Mouse (Mus musculus) small intestine, adult 2 months (tissue): ENCODE results near the gene Dnaaf5. TPM values are rescaled to one million over a fixed set of nuclear protein-coding genes. Genes with fewer than 3 reads are reported as not detected.

Experiments used
- H3K27ac ChIP-seq: fragments of 200-500 bp; 2 replicates; pipeline ENCODE4 v1.5.1; 2012; ENCODE audit warnings: low read depth, low read length, control low read depth, inconsistent platforms; ENCODE audit not compliant: insufficient read depth
- H3K27me3 ChIP-seq: fragments of 200-500 bp; 2 replicates; pipeline ENCODE4 v1.6.1; 2012; ENCODE audit warnings: mild to moderate bottlenecking, moderate library complexity, low read length, inconsistent platforms; ENCODE audit not compliant: control insufficient read depth, insufficient read depth
- H3K36me3 ChIP-seq: fragments of 200-500 bp; 2 replicates; pipeline ENCODE4 v1.6.1; 2012; ENCODE audit warnings: mild to moderate bottlenecking, low read length, control low read depth, inconsistent platforms; ENCODE audit not compliant: control insufficient read depth, insufficient read depth
- H3K4me1 ChIP-seq: fragments of 200-500 bp; 2 replicates; pipeline ENCODE4 v1.6.1; 2012; ENCODE audit warnings: low read length, inconsistent platforms, mixed read lengths; ENCODE audit not compliant: control insufficient read depth, insufficient read depth, insufficient read length
- H3K4me3 ChIP-seq: fragments of 200-500 bp; 2 replicates; pipeline ENCODE4 v1.5.1; 2012; ENCODE audit warnings: low read depth, mild to moderate bottlenecking, control low read depth, inconsistent platforms, low read length, moderate library complexity
- CTCF ChIP-seq: fragments of 200-500 bp; IDR thresholded peaks from 2 replicates; pipeline ENCODE4 v1.5.1; 2012; ENCODE audit warnings: low read depth, mild to moderate bottlenecking, control low read depth, inconsistent platforms, low read length, moderate library complexity, mixed read lengths; ENCODE audit not compliant: insufficient replicate concordance, insufficient read length; ENCODE audit errors: extremely low read depth
- POLR2A ChIP-seq: fragments of 200-500 bp; IDR thresholded peaks from 2 replicates; pipeline ENCODE4 v1.6.1; 2012; ENCODE audit warnings: low read depth, mild to moderate bottlenecking, control low read depth, inconsistent platforms, low read length, moderate library complexity
- WGBS: fragments of 180-500 bp; shearing (Covaris S2); methylation state at CpG from one replicate; pipeline ENCODE4 v1.1.7; 2018; 5-methylcytosine and 5-hydroxymethylcytosine counted together
- polyA plus RNA-seq: library from polyadenylated mRNA; depleted of rRNA; stranded (reverse); fragments of >200 nt; gene quantifications from 2 replicates; pipeline ENCODE4 v1.2.3, GENCODE M21; 2012

Dnaaf5 gene
- polyA plus RNA-seq, 1 experiment = 16.4 TPM

GRCm38 (mm10) chr5:139198779-139199178, 48.8 kb downstream of the Dnaaf5 start:
- H3K36me3 ChIP-seq = no peaks in the 10 kb centered on the region
- TF ChIP-seq CTCF (no peak), POLR2A (no peak)
- H3K4me1 ChIP-seq = peaks cover 25% of the 10 kb centered on the region; the same call in 1 of the 2 replicates
- WGBS = 87% methylated on average over 3 of the region's 3 CpGs
- H3K27ac ChIP-seq = no peak overlapping the region
- H3K4me3 ChIP-seq = no peak overlapping the region
- no peaks in the 10 kb centered on the region for H3K27me3 ChIP-seq

- WGBS = 41% methylated on average over 2 of the region's 2 CpGs
- Histone ChIP-seq H3K36me3 (no peaks in the 10 kb centered on the region), H3K4me3 (peak overlapping the region; percentile 79), H3K27me3 (no peaks in the 10 kb centered on the region), H3K4me1 (peaks cover 30% of the 10 kb centered on the region; the same call in 1 of the 2 replicates), H3K27ac (peak overlapping the region; percentile 79)
- TF ChIP-seq POLR2A (no peak), CTCF (no peak)
Observed at GRCm38 (mm10) chr5:139199636-139199994, 49.6 kb downstream of the Dnaaf5 start.

- Histone ChIP-seq H3K27me3 (no peaks in the 10 kb centered on the region), H3K36me3 (no peaks in the 10 kb centered on the region), H3K4me1 (peaks cover 35% of the 10 kb centered on the region), H3K27ac (peak within 1 kb of the TSS; percentile 79), H3K4me3 (peak within 1 kb of the TSS; percentile 83)
- under 1% methylated on average over 61 of the region's 64 CpGs for WGBS
- peak; percentile 53 for TF ChIP-seq POLR2A
- no peak for TF ChIP-seq CTCF
Observed at GRCm38 (mm10) chr5:139199995-139200769, 50.2 kb downstream of the Dnaaf5 start, which contains the start of gene Sun1. Gene Sun1, plus strand, starts transcription at chr5:139200637.

- TF ChIP-seq CTCF (no peak), POLR2A (no peak; the same call in 1 of the 2 replicates)
- WGBS = under 1% methylated on average over 56 of the region's 57 CpGs
- no peaks in the 10 kb centered on the region for H3K36me3 ChIP-seq
- H3K27ac ChIP-seq = peak overlapping the region; percentile 50
- no peaks in the 10 kb centered on the region for H3K27me3 ChIP-seq
- peaks cover 36% of the 10 kb centered on the region for H3K4me1 ChIP-seq
- H3K4me3 ChIP-seq = peak overlapping the region; percentile 83
Observed at GRCm38 (mm10) chr5:139200770-139201569, 50.9 kb downstream of the Dnaaf5 start.

- whole genome bisulfite sequencing = 68% methylated on average over 11 of the region's 11 CpGs
- TF ChIP-seq POLR2A = no peak
- TF ChIP-seq CTCF = no peak
- H3K27ac ChIP-seq = no peak overlapping the region
- peaks cover 33% of the 10 kb centered on the region for H3K4me1 ChIP-seq
- peak overlapping the region; percentile 83 for H3K4me3 ChIP-seq
- H3K36me3 ChIP-seq = no peaks in the 10 kb centered on the region
- H3K27me3 ChIP-seq = no peaks in the 10 kb centered on the region
Observed at GRCm38 (mm10) chr5:139202127-139202526, 52.1 kb downstream of the Dnaaf5 start.

GRCm38 (mm10) chr5:139203312-139203711, 53.3 kb downstream of the Dnaaf5 start:
- H3K4me1 ChIP-seq = peaks cover 37% of the 10 kb centered on the region
- TF ChIP-seq CTCF (no peak), POLR2A (no peak)

GRCm38 (mm10) chr5:139206081-139206480, 56.1 kb downstream of the Dnaaf5 start:
- H3K36me3 ChIP-seq = no peaks in the 10 kb centered on the region; the same call in 1 of the 2 replicates
- H3K27me3 ChIP-seq = no peaks in the 10 kb centered on the region
- no peak for TF ChIP-seq POLR2A
- no peak for TF ChIP-seq CTCF
- H3K27ac ChIP-seq = no peak overlapping the region
- peaks cover 49% of the 10 kb centered on the region for H3K4me1 ChIP-seq
- 70% methylated on average over 4 of the region's 4 CpGs for WGBS
- no peak overlapping the region for H3K4me3 ChIP-seq

More at GRCm38 (mm10) chr5:139203312-139203711, 53.3 kb downstream of the Dnaaf5 start:
- Histone ChIP-seq H3K27ac (no peak overlapping the region), H3K36me3 (no peaks in the 10 kb centered on the region), H3K27me3 (no peaks in the 10 kb centered on the region), H3K4me3 (no peak overlapping the region)
- WGBS = 88% methylated on average over 5 of the region's 5 CpGs
